Mouse (Mus musculus): ENCODE measurements around the gene Stn1. TPM values are rescaled to one million over a fixed set of nuclear protein-coding genes. Genes with fewer than 3 reads are reported as not detected.

The Stn1 gene
- total RNA-seq, 2 experiments from 2014 or later, result 3.8 to 8.2 TPM

DNA sequence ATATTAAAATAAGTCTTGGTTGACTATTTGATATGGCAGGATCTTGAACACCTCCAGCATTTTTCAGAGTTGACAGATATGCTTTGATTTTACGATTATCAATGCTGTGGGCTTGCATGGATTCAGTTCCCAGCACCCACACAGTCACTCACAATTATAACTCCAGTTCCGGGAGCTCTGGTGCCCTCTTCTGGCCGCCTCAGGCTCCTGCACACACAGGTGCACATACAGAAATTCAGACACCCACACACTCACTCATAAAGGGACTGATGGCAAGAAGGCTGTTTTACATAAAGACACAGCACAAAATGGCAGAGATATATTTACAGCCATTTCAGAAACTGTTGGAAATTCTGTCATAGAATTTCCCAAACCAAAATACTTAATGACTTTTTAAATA is 48.1 kb downstream of the Stn1 start:
- ATAC-seq (replicated peaks; ENCODE audit: low FRiP score, poor library complexity, severe bottlenecking), result no peak

DNA sequence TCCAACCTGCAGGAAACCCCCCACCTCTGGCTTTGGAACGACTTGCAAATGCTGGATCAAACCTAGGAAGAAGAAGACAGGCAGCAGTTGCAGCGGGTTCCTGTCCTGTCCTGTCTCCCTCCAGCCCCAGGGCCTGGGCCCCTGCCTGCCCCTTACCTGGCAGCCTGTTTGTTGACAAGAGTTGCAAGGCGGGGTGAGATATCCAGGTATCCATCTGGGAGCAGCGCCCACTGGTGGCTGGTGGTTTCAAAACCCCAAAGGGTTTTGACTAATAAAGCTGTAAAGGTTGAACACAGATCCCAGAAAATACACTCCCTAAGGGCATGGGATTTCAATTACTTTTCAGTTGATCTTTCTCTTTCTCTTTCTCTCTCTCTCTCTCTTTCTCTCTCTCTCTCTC is 49.1 kb downstream of the Stn1 start:
- ATAC-seq (replicated peaks; ENCODE audit: low FRiP score, poor library complexity, severe bottlenecking), result no peak

DNA sequence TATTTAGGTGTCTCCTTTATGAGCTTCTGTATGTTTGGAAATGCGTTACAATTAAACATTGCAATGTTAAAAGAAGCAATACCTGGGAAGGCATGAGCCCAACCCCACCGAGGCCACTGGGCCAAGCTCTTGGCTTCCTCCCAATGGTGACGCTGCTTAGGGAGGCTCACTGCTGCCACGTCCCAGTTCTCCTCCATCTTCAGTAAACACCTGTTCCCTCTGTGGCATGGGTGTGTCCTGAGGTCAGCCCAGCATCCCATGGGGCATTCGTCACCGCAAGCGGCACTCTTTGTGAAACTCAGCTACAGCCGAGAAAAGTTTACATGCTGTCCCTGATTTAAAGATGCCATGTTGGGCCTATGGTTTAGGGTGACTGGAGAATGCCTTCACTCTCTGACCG is 49.7 kb downstream of the Stn1 start:
- no peak for ATAC-seq (replicated peaks; ENCODE audit: low FRiP score, poor library complexity, severe bottlenecking)

DNA sequence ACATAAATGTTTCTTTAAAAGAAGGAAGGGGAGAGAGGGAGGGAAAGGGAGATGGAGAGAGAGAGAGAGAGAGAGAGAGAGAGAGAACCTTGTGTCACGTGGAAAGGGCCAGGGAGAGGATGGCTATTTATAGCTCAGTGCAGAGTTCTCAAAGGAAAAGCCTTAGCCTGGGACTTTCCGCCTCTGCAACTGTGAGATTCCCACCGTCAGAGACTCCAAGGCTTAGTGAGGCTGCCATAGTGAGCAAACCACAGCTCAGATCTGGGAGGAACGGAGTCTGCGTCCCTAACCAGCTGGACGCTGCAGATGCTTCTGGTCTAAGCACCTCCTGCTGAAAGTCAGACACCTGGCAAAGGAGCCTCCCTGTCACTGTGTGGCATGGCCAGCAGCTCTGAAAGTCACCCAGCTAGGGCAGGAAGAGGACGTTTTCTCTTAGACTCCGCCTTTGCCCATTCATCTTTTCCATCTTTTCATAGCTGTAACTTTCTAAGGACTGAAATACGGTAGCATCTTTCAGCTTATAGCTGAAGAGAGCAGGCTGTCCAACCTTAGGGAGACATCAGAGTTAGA is 51.2 kb downstream of the Stn1 start:
- no peak for ATAC-seq (replicated peaks; ENCODE audit: low FRiP score, poor library complexity, severe bottlenecking)

DNA sequence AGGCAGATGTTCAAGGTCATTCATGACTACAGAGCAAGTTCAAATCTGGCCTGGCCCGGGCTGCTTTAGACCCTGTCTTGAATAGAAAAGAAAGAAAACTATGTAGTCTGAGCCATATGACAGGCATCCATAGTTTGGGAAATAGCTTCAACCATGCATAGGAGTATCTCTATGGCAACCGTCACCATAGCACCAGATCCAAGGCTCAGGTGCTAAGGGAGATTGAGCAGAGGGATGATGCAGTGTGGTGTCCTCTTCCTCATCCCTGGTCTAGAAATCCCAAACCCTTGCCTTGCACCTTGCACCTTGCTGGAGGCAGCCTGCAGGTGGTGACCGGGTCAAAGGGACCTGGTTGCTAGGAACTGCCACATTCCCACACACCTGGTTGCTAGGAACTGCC is 53.2 kb downstream of the Stn1 start:
- ATAC-seq (replicated peaks; ENCODE audit: low FRiP score, poor library complexity, severe bottlenecking), result no peak

DNA sequence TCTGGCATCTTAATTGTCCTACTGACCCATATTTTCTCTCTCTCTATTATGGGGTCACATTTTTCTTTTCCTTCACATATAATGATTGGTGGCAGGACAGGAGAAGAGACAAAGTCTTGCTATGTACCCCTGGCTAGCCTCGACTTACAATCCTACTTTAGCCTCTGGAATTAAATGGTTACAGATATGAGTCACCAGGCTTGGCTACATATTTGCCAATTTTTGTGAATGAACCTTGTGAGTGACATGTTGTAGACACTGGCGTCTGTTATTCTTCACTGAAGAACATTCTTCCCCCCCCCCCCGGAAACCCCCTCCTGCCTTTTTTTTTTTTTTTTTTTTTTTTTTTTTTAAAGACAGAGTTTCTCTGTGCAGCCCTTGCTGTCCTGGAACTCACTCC is 54.0 kb downstream of the Stn1 start:
- no peak for ATAC-seq (replicated peaks; ENCODE audit: low FRiP score, poor library complexity, severe bottlenecking)

DNA sequence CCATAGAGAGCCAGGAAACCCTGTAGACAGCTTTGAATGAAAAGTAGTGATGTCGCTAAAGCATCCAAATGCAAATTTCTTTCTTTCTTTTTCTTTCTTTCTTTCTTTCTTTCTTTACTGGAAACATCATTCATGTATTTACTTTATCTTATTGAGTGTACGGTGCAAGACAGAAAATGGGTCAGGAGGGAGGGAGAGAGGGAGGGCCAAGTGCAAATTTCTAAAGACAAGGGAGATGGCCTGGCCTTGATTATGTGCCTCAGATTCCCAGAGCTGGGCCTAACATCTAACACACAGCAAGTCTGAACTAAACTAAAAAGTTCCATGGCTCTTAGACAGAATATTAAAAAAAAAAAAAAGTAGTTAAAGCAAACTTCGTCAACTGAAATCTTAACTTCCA is 63.9 kb downstream of the Stn1 start:
- ATAC-seq (replicated peaks; ENCODE audit: low FRiP score, poor library complexity, severe bottlenecking), result no peak

DNA sequence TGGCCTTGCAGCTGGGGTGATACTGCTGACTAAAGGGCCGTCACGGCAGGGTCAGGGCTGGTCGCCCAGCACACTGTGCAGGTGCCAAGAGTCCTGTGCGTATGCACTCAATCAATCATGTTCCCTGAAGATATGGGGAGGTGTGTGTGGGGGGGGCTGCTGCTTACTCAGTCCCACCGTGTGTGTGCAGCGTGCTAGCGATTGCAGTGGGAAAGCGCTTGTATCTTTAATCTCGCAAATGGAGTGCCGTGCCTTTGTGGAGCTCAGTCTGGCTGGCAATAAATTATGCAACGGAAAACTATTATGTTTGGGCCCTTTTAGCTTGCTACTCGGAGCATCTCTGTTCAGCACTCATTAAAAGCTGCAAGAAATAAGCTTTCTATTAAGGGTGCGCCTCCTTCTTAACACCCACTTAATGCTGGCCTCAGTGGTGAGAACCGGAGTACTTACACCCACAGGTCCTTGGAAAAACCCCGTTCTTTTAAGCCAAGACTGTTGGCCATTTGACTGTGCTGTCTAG is 64.4 kb downstream of the Stn1 start:
- no peak for ATAC-seq (replicated peaks; ENCODE audit: low FRiP score, poor library complexity, severe bottlenecking)

DNA sequence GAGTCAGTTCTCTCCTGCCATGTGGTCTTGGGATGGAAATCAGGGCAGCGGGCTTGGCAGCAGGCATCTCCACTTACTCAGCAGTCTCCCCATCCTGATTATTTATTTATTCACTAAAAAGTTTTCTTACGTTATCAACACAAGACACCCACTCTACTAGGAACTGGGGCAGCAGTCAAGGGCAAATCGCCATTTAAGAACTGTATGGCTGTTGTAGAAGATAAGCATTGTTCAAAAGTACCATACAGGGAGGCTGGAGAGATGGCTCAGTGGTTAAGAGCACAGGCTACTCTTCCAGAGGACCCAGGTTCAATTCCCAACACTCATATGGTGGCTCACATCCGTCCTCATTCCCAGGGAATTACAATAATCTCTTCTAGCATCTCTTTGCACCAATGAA is 65.5 kb downstream of the Stn1 start:
- ATAC-seq (replicated peaks; ENCODE audit: low FRiP score, poor library complexity, severe bottlenecking), result no peak

DNA sequence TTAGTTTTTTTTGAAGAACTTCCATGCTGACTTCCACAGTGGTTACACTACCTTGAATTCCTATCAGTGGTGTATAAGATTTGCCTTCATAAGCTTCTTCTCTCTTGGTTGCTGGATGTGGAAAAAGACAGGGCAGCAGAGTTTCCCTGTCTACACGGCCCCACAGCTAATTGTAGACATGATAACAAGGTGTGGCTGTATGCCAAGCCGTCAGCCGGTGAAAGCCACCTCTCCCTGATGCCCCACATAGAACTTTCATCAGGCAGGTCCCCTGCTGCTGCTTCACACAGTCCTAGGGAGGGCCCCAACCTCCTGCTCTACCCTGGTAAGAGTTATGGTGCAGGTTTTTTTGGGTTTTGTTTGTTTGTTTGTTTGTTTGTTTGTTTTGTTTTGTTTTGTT is 68.6 kb downstream of the Stn1 start:
- ATAC-seq (replicated peaks; ENCODE audit: low FRiP score, poor library complexity, severe bottlenecking), result no peak

DNA sequence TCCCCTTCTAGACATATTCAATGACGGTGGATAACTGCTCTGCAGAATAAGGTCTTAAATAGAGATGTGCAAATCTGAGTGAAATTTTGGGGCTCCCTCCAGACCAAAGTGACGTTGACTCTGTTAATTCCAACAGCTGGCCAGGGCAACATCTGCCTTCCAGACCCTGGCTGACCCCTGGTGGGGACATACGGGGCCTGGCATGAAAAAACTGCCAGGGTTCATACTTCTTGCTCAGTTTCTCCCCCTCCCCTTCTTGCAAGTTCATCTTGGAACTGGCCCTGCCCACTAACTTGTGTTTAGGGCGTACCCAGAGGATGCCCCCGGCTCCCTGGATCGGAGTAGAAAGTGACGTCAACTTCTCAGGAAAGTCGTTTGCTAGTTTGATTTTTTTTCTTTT is 70.5 kb downstream of the Stn1 start:
- ATAC-seq (replicated peaks; ENCODE audit: low FRiP score, poor library complexity, severe bottlenecking), result no peak

DNA sequence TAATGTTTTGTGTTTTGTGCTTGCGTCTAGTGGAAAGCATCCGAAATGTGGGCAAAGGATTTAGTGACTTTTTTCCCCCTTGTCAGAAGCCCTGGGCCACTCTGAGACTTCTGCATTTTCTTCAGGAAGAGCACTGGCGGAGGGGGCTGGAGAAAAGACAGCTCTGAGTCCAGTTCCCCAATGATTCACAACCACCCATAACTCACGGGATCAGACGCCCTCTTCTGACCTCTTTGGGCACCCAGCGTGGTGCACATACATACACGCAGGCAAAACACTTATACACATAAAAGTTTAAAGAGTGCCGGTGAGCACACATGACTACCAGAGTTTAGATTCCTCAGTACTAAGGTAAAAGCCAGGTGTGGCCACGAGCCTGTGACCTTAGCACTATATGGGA is 71.8 kb downstream of the Stn1 start:
- ATAC-seq (replicated peaks; ENCODE audit: low FRiP score, poor library complexity, severe bottlenecking), result no peak

DNA sequence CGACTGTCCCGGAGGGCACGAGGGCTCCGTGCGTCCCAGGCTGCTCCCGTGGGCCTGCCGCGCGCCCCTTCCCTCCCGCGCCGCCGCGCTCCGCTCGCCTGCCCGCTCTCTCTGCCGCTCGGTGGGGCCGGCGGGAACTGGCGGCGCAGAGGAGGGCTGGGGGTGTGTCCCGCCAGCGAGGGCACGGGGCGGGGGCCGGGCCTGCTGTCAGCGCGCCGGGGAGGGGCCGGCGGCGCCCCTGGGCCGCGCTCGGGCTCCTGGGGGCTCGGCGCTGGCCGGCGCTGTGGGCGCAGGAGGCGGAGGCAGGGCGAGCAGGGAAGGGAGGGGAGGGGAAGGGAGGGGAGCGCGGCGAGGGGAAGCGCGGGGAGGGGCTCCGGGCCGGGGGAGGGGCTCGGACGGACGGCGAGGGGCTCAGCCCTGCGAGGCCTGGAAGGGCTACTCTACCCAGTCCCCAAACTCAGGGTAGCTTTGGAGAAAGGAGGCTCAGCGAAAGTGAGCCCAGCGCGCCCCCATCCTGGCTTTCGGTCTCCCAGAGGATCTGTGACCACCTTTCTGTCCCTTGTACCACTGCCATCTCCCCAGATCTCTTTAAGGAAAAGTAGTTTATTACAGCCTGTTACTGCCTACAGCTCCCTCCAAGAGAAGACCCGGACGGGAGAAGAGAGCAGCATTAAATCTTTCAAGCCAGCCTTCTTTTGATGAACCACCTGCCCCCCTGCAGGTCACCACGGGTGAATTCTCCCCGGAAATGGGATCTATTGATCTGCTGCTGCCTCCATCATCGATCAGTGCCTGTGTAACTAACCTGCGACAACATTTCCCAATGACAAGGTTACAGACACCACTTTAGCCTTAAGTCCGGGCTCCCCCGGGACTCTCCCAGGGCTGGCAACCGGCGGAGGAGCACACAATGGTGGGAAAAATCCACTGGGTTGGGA is 72.7 kb downstream of the Stn1 start, which contains the start of gene Sh3pxd2a:
TSS of gene Sh3pxd2a (minus strand) at position 98 of the 938 bp plus-strand sequence.
- no peak for ATAC-seq (replicated peaks; ENCODE audit: low FRiP score, poor library complexity, severe bottlenecking)

DNA sequence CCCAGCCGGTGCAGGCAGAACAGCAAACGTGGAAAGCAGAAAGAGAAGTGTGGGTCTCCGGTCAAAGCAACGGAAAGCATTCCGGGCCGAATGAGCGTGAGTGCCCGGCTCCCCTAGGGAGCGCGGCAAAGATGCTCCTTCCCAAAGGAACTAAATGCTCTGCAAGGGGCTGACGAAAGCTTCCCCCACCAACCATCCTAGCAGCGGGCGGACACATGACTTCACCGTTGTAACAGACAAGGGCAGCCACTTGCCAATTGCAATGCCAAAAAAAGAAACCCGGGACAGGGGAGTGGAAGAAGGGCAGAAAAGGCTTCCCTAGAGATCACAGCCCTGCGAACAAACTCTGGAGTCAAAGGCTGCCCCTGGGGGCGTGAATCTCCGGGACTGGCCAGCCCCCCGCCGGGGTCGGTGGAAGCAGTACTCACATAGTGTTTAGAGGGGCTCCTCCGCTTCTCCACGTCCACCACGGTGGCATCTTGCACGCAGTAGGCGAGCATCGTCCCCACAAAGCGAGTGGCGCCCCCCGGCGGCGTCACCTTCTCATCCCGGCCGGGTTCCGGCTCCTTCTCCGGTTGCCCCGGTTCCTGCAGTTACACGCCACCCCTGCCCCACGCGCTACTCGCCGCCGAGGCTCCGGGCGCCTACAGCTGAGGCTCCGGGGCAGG is 73.5 kb downstream of the Stn1 start:
- no peak for ATAC-seq (replicated peaks; ENCODE audit: low FRiP score, poor library complexity, severe bottlenecking)

DNA sequence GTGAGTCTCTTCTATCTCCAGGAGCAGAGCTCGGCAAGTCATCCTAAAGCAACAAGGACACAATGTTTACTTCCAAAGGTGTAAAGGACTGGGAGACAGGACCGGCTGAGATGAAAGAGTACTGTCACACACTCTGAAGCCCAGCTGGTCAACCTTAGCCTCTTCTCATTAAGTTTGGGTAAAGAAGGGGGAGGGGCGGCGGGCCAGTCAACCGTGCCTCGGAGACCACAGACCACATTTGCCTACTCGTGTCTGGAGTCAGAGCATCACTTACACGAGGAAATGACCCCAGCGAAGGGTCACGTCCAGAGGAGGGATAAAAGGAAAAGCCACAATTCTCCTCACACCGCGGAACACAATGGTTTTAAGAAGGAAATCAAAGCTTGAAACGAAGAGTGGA is 74.1 kb downstream of the Stn1 start:
- ATAC-seq (replicated peaks; ENCODE audit: low FRiP score, poor library complexity, severe bottlenecking), result no peak

DNA sequence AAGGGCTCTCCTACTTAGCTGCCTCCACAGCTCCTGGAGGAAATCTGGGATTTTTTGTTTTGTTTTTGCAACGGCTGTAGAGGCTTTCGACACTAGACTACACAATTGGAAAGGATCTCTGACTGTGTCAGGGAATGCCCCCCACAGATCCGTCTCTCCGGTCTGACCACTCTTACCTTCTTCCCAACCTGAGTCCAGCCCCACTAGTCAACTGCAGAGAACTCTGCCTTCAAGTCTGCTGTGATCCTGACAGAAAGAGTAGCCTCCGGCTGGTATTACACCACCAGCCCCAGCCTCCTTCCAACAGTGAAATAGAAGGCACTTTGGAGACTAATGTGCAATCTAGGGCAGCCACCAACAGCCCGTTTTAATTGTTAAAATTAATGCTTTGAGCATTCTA is 74.6 kb downstream of the Stn1 start:
- no peak for ATAC-seq (replicated peaks; ENCODE audit: low FRiP score, poor library complexity, severe bottlenecking)

DNA sequence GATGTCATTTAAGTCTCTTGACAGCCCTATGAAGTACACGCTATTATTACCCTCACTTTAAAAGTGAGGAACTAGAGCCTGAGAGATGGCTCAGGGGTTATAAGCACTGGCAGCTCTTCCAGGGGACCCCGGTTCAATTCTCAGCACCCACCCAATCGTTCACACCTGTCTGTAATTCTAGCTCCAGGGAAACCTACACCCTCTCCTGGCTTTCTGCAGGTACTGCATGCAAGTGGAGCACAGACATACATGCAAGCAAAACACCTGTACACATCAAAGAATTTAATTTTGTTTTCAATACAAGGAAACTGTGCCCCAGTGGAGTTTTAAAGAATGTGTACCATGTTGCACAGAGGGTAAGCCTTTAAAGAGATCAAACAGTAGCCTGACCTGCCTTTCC is 75.5 kb downstream of the Stn1 start:
- no peak for ATAC-seq (replicated peaks; ENCODE audit: low FRiP score, poor library complexity, severe bottlenecking)

DNA sequence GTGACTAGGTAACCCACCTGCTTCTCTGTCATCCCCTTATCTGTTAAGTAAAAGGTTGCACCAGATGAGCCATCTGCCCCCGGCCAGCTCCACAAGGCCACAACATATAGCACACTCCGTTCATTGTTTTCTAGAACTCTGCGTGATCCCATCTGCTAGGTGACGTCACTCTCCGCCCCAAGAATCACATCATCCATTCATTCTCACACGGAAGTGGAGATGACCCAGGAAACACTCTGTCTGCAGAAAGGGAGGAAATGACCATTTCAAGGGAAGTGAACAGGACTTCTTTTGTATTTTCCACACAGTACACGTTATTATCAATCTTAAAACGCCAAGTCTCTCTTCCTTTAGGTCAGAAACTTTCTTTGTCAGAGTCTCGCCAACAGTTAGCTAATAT is 75.9 kb downstream of the Stn1 start:
- ATAC-seq (replicated peaks; ENCODE audit: low FRiP score, poor library complexity, severe bottlenecking), result no peak

DNA sequence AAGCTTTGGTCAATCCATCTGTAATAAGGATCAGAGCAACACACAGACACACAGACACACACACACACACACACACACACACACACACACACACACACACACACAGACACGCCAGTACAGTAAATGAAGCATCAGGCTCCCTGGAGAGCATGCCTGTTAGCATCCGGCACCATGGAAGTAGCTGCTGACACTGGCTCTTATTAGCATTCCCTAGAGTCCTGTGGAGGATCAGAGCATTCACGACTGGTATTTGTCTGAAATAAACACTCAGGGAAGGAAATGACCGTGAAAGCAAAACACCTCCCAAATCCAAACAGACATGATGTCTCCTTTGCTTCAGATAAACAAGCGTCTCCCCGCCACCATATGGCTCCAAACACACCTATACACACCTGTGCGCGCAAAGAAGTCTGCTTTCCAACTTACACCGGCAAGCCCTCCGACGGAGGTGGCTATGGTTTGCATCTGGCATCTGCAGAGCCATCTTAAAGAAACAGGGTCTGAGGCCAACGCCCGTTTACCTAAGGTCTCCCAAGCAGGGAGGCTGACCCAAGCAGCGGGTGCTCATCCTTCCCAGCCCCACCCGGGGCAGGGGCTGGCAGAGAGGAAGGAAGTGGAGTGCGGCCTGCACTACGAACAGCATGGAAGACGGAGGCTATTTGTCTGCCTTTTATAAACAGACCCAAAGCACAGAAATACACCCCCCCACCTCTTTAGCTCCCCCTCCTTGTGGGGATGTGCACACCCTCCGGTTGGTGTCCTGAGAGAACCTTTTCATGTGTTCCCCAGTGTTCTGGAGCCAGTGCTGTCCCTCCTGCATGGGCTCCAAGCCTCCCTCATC is 77.0 kb downstream of the Stn1 start:
- ATAC-seq (replicated peaks; ENCODE audit: low FRiP score, poor library complexity, severe bottlenecking), result no peak

DNA sequence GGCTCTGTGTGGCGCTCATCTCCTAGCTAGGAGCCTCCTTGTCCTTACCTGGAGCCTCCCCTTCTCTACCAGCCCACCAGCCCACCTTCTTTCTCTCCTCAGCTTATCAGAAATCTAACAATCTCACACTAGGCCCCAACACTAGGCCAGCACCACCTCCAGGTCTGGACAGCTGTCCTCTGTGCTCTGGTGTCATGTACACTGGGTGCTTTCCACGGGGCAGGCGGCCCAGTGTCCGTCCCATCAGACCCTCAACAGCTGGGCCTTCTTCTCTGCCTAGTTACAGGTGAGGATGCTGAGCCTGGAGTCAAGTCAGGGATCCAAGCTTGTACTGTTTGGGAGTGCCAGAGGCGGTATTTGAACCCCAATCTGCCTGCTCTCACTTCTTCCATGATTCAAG is 78.1 kb downstream of the Stn1 start:
- ATAC-seq (replicated peaks; ENCODE audit: low FRiP score, poor library complexity, severe bottlenecking), result no peak

All from erythroblast, adult 5-6 weeks (primary cell).